In the genomic region with DNA sequence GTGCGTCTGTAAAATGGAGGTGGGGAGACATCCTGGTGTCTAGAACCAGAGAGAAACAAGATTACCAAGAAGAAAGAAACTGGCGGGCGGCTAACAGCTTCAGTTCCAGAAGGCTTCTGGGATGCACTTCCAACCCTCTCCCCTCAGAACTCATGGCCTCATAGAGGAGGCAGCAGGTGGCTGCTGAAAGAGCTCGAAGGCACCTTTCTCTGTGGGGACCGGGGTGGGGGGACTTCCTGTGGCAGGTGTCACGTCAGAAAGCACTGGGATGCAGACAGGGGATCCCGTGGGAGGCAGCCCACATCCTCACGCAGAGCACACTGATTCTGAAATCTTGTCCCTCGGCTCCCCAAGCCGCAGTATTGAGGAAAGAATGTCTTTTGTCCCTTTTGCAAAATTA, we compare ENCODE assay signal across 9 mouse cellular contexts. TPM values are rescaled to one million over a fixed set of nuclear protein-coding genes. Genes with fewer than 3 reads are reported as not detected.
A peak's percentile ranks its signal among the peaks of the same experiment; 100 is the strongest.
DNase-seq lines count a peak whose midpoint lies in the region; ATAC-seq and TF ChIP-seq lines count a peak whose summit lies in the region.
"Had no signal": no experiment of that assay in that cellular context is flagged by ENCODE, and none has a peak within 500 bp of the region (broad histone marks: within the 10 kb centered on the region; RNA-seq: fewer than 3 reads in every experiment).

No protein-coding gene starts in this region.

- H3K9ac ChIP-seq in intestine, embryonic 14.5 days (ENCODE audit: low read length): no peak overlapping the region
- no peak overlapping the region for H3K9ac ChIP-seq in intestine, postnatal 0 days (ENCODE audit: low read depth, low read length)
- peak overlapping the region; percentile 65; the same call in 1 of the 2 replicates for H3K9ac ChIP-seq in forebrain, postnatal 0 days
- H3K9ac ChIP-seq in midbrain, embryonic 13.5 days (replicated peaks): peak overlapping the region; percentile 71

- H3K27me3 ChIP-seq in intestine, embryonic 14.5 days (replicated peaks; ENCODE audit: control insufficient read depth, insufficient read depth, low read length): peaks cover 53% of the 10 kb centered on the region
- H3K27me3 ChIP-seq in intestine, postnatal 0 days (replicated peaks; ENCODE audit: control insufficient read depth, insufficient read depth, low read length): peaks cover 30% of the 10 kb centered on the region
- peaks cover 25% of the 10 kb centered on the region for H3K27me3 ChIP-seq in forebrain, postnatal 0 days (ENCODE audit: insufficient read depth, low read length)
- peaks cover 63% of the 10 kb centered on the region for H3K27me3 ChIP-seq in midbrain, embryonic 13.5 days

- WGBS in intestine, embryonic 14.5 days: 29% methylated on average over 10 of the region's 10 CpGs
- WGBS in intestine, postnatal 0 days: 39% methylated on average over 10 of the region's 10 CpGs
- 10% methylated on average over 10 of the region's 10 CpGs for WGBS in forebrain, postnatal 0 days
- 34% methylated on average over 10 of the region's 10 CpGs for WGBS in midbrain, embryonic 13.5 days

- no peak for ATAC-seq in intestine, embryonic 14.5 days (replicated peaks; ENCODE audit: low FRiP score, low TSS enrichment, low read depth)
- no peak for ATAC-seq in intestine, postnatal 0 days
- peak; percentile 13; the same call in 1 of the 2 replicates for ATAC-seq in forebrain, postnatal 0 days
- peak; percentile 43 for ATAC-seq in midbrain, embryonic 13.5 days

- peak overlapping the region; percentile 86 for H3K4me2 ChIP-seq in intestine, embryonic 14.5 days (ENCODE audit: low read length)
- no peak overlapping the region for H3K4me2 ChIP-seq in intestine, postnatal 0 days (replicated peaks; ENCODE audit: low read depth)
- H3K4me2 ChIP-seq in forebrain, postnatal 0 days (ENCODE audit: low read depth): peak overlapping the region; percentile 69
- peak overlapping the region; percentile 90 for H3K4me2 ChIP-seq in midbrain, embryonic 13.5 days (replicated peaks)

- no peaks in the 10 kb centered on the region for H3K4me1 ChIP-seq in intestine, embryonic 14.5 days (replicated peaks; ENCODE audit: control insufficient read depth, insufficient read depth, low read length)
- 0 out of 2 replicates have a peak, but pooled peaks cover 2% of the 10 kb centered on the region for H3K4me1 ChIP-seq in intestine, postnatal 0 days (replicated peaks; ENCODE audit: control insufficient read depth, insufficient read depth, low read length)
- no peaks in the 10 kb centered on the region; the same call in 1 of the 2 replicates for H3K4me1 ChIP-seq in forebrain, postnatal 0 days (ENCODE audit: insufficient read depth)
- peaks cover 14% of the 10 kb centered on the region for H3K4me1 ChIP-seq in midbrain, embryonic 13.5 days (replicated peaks)

- H3K27ac ChIP-seq in intestine, embryonic 14.5 days (ENCODE audit: low read depth): no peak overlapping the region
- H3K27ac ChIP-seq in intestine, postnatal 0 days (ENCODE audit: low read depth, low read length): no peak overlapping the region
- no peak overlapping the region for H3K27ac ChIP-seq in forebrain, postnatal 0 days (ENCODE audit: low read depth, low read length)
- peak overlapping the region; percentile 11; the same call in 1 of the 2 replicates for H3K27ac ChIP-seq in midbrain, embryonic 13.5 days

- peak overlapping the region; percentile 43 for H3K4me3 ChIP-seq in intestine, embryonic 14.5 days (ENCODE audit: low read depth, low read length)
- no peak overlapping the region for H3K4me3 ChIP-seq in intestine, postnatal 0 days (ENCODE audit: low read depth, low read length)
- H3K4me3 ChIP-seq in forebrain, postnatal 0 days (ENCODE audit: low read depth, low read length): peak overlapping the region; percentile 61
- H3K4me3 ChIP-seq in midbrain, embryonic 13.5 days (replicated peaks): peak overlapping the region; percentile 54

- H3K36me3 ChIP-seq in intestine, embryonic 14.5 days (ENCODE audit: control insufficient read depth, insufficient read depth, low read length): no peaks in the 10 kb centered on the region
- no peaks in the 10 kb centered on the region for H3K36me3 ChIP-seq in intestine, postnatal 0 days (ENCODE audit: control insufficient read depth, insufficient read depth)
- no peaks in the 10 kb centered on the region for H3K36me3 ChIP-seq in forebrain, postnatal 0 days (ENCODE audit: insufficient read depth)
- H3K36me3 ChIP-seq in midbrain, embryonic 13.5 days: no peaks in the 10 kb centered on the region

- DNase-seq in intestine, embryonic 14.5 days (ENCODE audit: low spot score): no peak
- DNase-seq in ZHBTc4 (ENCODE audit: low read depth, low spot score) (peak; percentile 13), MN1 (ENCODE audit: low spot score) (no peak)
- peak; percentile 23 for DNase-seq in forebrain, postnatal 0 days
- DNase-seq in cerebellum, adult 9-10 months: no peak
- no peak for DNase-seq in lung, postnatal 36 days
- DNase-seq: kidney, adult 9 months had no signal

- TF ChIP-seq CTCF in intestine, postnatal 0 days (IDR thresholded peaks at IDR 0.05; ENCODE audit: low read depth): no peak
- TF ChIP-seq CTCF in forebrain, postnatal 0 days (IDR thresholded peaks at IDR 0.05; ENCODE audit: low read depth): no peak

- H3K9me3 ChIP-seq in intestine, embryonic 14.5 days (ENCODE audit: control insufficient read depth, low read length): no peaks in the 10 kb centered on the region
- no peaks in the 10 kb centered on the region for H3K9me3 ChIP-seq in intestine, postnatal 0 days (ENCODE audit: control insufficient read depth)
- no peaks in the 10 kb centered on the region for H3K9me3 ChIP-seq in forebrain, postnatal 0 days (ENCODE audit: low read length)
- H3K9me3 ChIP-seq in midbrain, embryonic 13.5 days: no peaks in the 10 kb centered on the region

RNA-seq across cellular contexts. Expression of gene Pax5, which starts 46.8 kb away (rescaled TPM):
- polyA plus RNA-seq in intestine, embryonic 14.5 days (2014; fragmentation: Nextera tagmentation; extraction: Ambion mirVana): not detected in 2 replicates
- 0.01 TPM in 1 of 2 replicates, not detected in the other for polyA plus RNA-seq in intestine, postnatal 0 days (2015; fragmentation: Nextera tagmentation; extraction: Ambion mirVana)
- total RNA-seq in forebrain, postnatal 0 days (2014; rRNA removed): 0.14 and 1.5 TPM in 2 replicates
- polyA plus RNA-seq in forebrain, postnatal 0 days (2015; fragmentation: Nextera tagmentation; extraction: Ambion mirVana): 0.01 TPM in 1 of 2 replicates, not detected in the other
- 9.7 and 10.4 TPM in 2 replicates for polyA plus RNA-seq in midbrain, embryonic 13.5 days (2015; fragmentation: Nextera tagmentation; extraction: Ambion mirVana)

Comparison
In these comparisons a context has a peak if more than half of its experiments do, and no peak if none do; other contexts are left out.
1. ATAC-seq: peak in forebrain, postnatal 0 days (single experiment) and midbrain, embryonic 13.5 days (single experiment); none in intestine, embryonic 14.5 days (single experiment) and intestine, postnatal 0 days (single experiment).
2. DNase-seq: peak in ZHBTc4 (single experiment) and forebrain, postnatal 0 days (single experiment); none in intestine, embryonic 14.5 days (single experiment), MN1 (single experiment), cerebellum, adult 9-10 months (single experiment) and lung, postnatal 36 days (single experiment).
3. H3K9ac ChIP-seq: peak in forebrain, postnatal 0 days (single experiment) and midbrain, embryonic 13.5 days (single experiment); none in intestine, embryonic 14.5 days (single experiment) and intestine, postnatal 0 days (single experiment).
4. RNA of gene Pax5, which starts 46.8 kb away (polyA plus RNA-seq): 9.7 to 10.4 TPM in midbrain, embryonic 13.5 days; 0.01 TPM in intestine, postnatal 0 days, 0.01 TPM in forebrain, postnatal 0 days and not detected in intestine, embryonic 14.5 days; every median in the first group is over 10 times any median in the second.